Mouse (Mus musculus): ENCODE results near the gene Htr2b. TPM values are rescaled to one million over a fixed set of nuclear protein-coding genes. Genes with fewer than 3 reads are reported as not detected.

The Htr2b gene
- total and polyA plus RNA-seq, 2 experiments from 2014 or later = 0.11 TPM; not detected in 1

- 10% methylated on average over 21 of the region's 21 CpGs for WGBS
- Histone ChIP-seq H3K36me3 (replicated peaks; ENCODE audit: control insufficient read depth, insufficient read depth, low read length) (no peaks in the 10 kb centered on the region), H3K9ac (replicated peaks; ENCODE audit: low read depth, low read length) (peak overlapping the region; percentile 54; the same call in 1 of the 2 replicates), H3K4me2 (ENCODE audit: low read depth, low read length) (peak overlapping the region; percentile 71), H3K4me3 (ENCODE audit: low read depth, low read length) (peak overlapping the region; percentile 42), H3K9me3 (replicated peaks; ENCODE audit: control insufficient read depth, low read length) (no peaks in the 10 kb centered on the region), H3K4me1 (ENCODE audit: control insufficient read depth, insufficient read depth) (no peaks in the 10 kb centered on the region), H3K27ac (ENCODE audit: low read depth) (peak overlapping the region; percentile 22; the same call in 1 of the 2 replicates), H3K27me3 (ENCODE audit: control insufficient read depth, insufficient read depth, low read length) (no peaks in the 10 kb centered on the region)
- DNase-seq (ENCODE audit: low spot score) = peak; percentile 88
- ATAC-seq (ENCODE audit: insufficient read depth, low read depth) = peak; percentile 83
- no peak for TF ChIP-seq EP300 (IDR thresholded peaks at IDR 0.05; ENCODE audit: low read depth)
- TF ChIP-seq CTCF (IDR thresholded peaks at IDR 0.05; ENCODE audit: low read depth) = peak; percentile 86
Measured at GRCm38 (mm10) chr1:86058856-86059769, 52.7 kb downstream of the Htr2b start.

GRCm38 (mm10) chr1:86056284-86056683 lies 55.5 kb downstream of the Htr2b start:
- no peak overlapping the region for H3K9ac ChIP-seq (replicated peaks; ENCODE audit: low read depth, low read length)
- WGBS = 86% methylated on average over 4 of the region's 4 CpGs
- ATAC-seq (ENCODE audit: insufficient read depth, low read depth) = no peak
- no peak overlapping the region for H3K27ac ChIP-seq (ENCODE audit: low read depth)
- H3K9me3 ChIP-seq (replicated peaks; ENCODE audit: control insufficient read depth, low read length) = no peaks in the 10 kb centered on the region
- no peak overlapping the region for H3K4me2 ChIP-seq (ENCODE audit: low read depth, low read length)
- peaks cover 7% of the 10 kb centered on the region; the same call in 1 of the 2 replicates for H3K4me1 ChIP-seq (ENCODE audit: control insufficient read depth, insufficient read depth)
- H3K36me3 ChIP-seq (replicated peaks; ENCODE audit: control insufficient read depth, insufficient read depth, low read length) = no peaks in the 10 kb centered on the region
- TF ChIP-seq EP300 (IDR thresholded peaks at IDR 0.05; ENCODE audit: low read depth) (no peak), CTCF (IDR thresholded peaks at IDR 0.05; ENCODE audit: low read depth) (no peak)
- DNase-seq (ENCODE audit: low spot score) = no peak
- no peak overlapping the region for H3K4me3 ChIP-seq (ENCODE audit: low read depth, low read length)
- no peaks in the 10 kb centered on the region for H3K27me3 ChIP-seq (ENCODE audit: control insufficient read depth, insufficient read depth, low read length)

GRCm38 (mm10) chr1:86054943-86055342 lies 56.8 kb downstream of the Htr2b start:
- Histone ChIP-seq H3K9me3 (replicated peaks; ENCODE audit: control insufficient read depth, low read length) (no peaks in the 10 kb centered on the region), H3K4me2 (ENCODE audit: low read depth, low read length) (no peak overlapping the region), H3K4me1 (ENCODE audit: control insufficient read depth, insufficient read depth) (peaks cover 7% of the 10 kb centered on the region; the same call in 1 of the 2 replicates), H3K27me3 (ENCODE audit: control insufficient read depth, insufficient read depth, low read length) (no peaks in the 10 kb centered on the region), H3K9ac (replicated peaks; ENCODE audit: low read depth, low read length) (no peak overlapping the region), H3K27ac (ENCODE audit: low read depth) (no peak overlapping the region), H3K4me3 (ENCODE audit: low read depth, low read length) (no peak overlapping the region), H3K36me3 (replicated peaks; ENCODE audit: control insufficient read depth, insufficient read depth, low read length) (no peaks in the 10 kb centered on the region)
- no peak for ATAC-seq (ENCODE audit: insufficient read depth, low read depth)
- 60% methylated on average over 3 of the region's 3 CpGs for WGBS
- DNase-seq (ENCODE audit: low spot score) = no peak
- no peak for TF ChIP-seq EP300 (IDR thresholded peaks at IDR 0.05; ENCODE audit: low read depth)
- TF ChIP-seq CTCF (IDR thresholded peaks at IDR 0.05; ENCODE audit: low read depth) = no peak

- Histone ChIP-seq H3K4me2 (ENCODE audit: low read depth, low read length) (no peak overlapping the region), H3K27me3 (ENCODE audit: control insufficient read depth, insufficient read depth, low read length) (0 out of 2 replicates have a peak, but pooled peaks cover 3% of the 10 kb centered on the region), H3K27ac (ENCODE audit: low read depth) (no peak overlapping the region), H3K4me1 (ENCODE audit: control insufficient read depth, insufficient read depth) (peaks cover 7% of the 10 kb centered on the region; the same call in 1 of the 2 replicates), H3K36me3 (replicated peaks; ENCODE audit: control insufficient read depth, insufficient read depth, low read length) (no peaks in the 10 kb centered on the region), H3K4me3 (ENCODE audit: low read depth, low read length) (no peak overlapping the region), H3K9me3 (replicated peaks; ENCODE audit: control insufficient read depth, low read length) (no peaks in the 10 kb centered on the region), H3K9ac (replicated peaks; ENCODE audit: low read depth, low read length) (no peak overlapping the region)
- DNase-seq (ENCODE audit: low spot score) (no peak), ATAC-seq (ENCODE audit: insufficient read depth, low read depth) (peak; percentile 51)
- TF ChIP-seq EP300 (IDR thresholded peaks at IDR 0.05; ENCODE audit: low read depth) = no peak
- no peak for TF ChIP-seq CTCF (IDR thresholded peaks at IDR 0.05; ENCODE audit: low read depth)
- 47% methylated on average over 12 of the region's 12 CpGs for WGBS
Measured at GRCm38 (mm10) chr1:86053198-86053921, 58.4 kb downstream of the Htr2b start.

Other genes with a start within 250 kb of the Htr2b start
- gene Itm2c, start 217.7 kb downstream of the Htr2b start, total RNA-seq (2014; rRNA removed; ENCODE audit: low replicate concordance) = 180 and 255 TPM in 2 replicates
- gene Itm2c, start 217.7 kb downstream of the Htr2b start, polyA plus RNA-seq (2015; fragmentation: Nextera tagmentation; extraction: Ambion mirVana) = 144 and 146 TPM in 2 replicates
- gene 4933407L21Rik, start 183.5 kb downstream of the Htr2b start, total RNA-seq (2014; rRNA removed; ENCODE audit: low replicate concordance) = not detected in 2 replicates
- gene 4933407L21Rik, start 183.5 kb downstream of the Htr2b start, polyA plus RNA-seq (2015; fragmentation: Nextera tagmentation; extraction: Ambion mirVana) = not detected in 2 replicates
- gene Gpr55, start 151.0 kb downstream of the Htr2b start, total RNA-seq (2014; rRNA removed; ENCODE audit: low replicate concordance) = 0.15 TPM in 1 of 2 replicates, not detected in the other
- 0.04 TPM in 1 of 2 replicates, not detected in the other for gene Gpr55, start 151.0 kb downstream of the Htr2b start, polyA plus RNA-seq (2015; fragmentation: Nextera tagmentation; extraction: Ambion mirVana)
- gene Spata3, start 95.2 kb downstream of the Htr2b start, total RNA-seq (2014; rRNA removed; ENCODE audit: low replicate concordance) = not detected in 2 replicates
- gene Spata3, start 95.2 kb downstream of the Htr2b start, polyA plus RNA-seq (2015; fragmentation: Nextera tagmentation; extraction: Ambion mirVana) = not detected in 2 replicates
- gene 2810459M11Rik, start 66.1 kb downstream of the Htr2b start, total RNA-seq (2014; rRNA removed; ENCODE audit: low replicate concordance) = not detected in 2 replicates
- not detected in 2 replicates for gene 2810459M11Rik, start 66.1 kb downstream of the Htr2b start, polyA plus RNA-seq (2015; fragmentation: Nextera tagmentation; extraction: Ambion mirVana)
- gene Psmd1, start 47.6 kb downstream of the Htr2b start, total RNA-seq (2014; rRNA removed; ENCODE audit: low replicate concordance) = 58.3 and 101 TPM in 2 replicates
- gene Psmd1, start 47.6 kb downstream of the Htr2b start, polyA plus RNA-seq (2015; fragmentation: Nextera tagmentation; extraction: Ambion mirVana) = 110 and 116 TPM in 2 replicates
- gene Gm21972, start 21.7 kb upstream of the Htr2b start, total RNA-seq (2014; rRNA removed; ENCODE audit: low replicate concordance) = not detected in 2 replicates
- not detected in 2 replicates for gene Gm21972, start 21.7 kb upstream of the Htr2b start, polyA plus RNA-seq (2015; fragmentation: Nextera tagmentation; extraction: Ambion mirVana)
- 1.5 and 2.7 TPM in 2 replicates for gene Armc9, start 42.8 kb upstream of the Htr2b start, total RNA-seq (2014; rRNA removed; ENCODE audit: low replicate concordance)
- 5.1 and 5.9 TPM in 2 replicates for gene Armc9, start 42.8 kb upstream of the Htr2b start, polyA plus RNA-seq (2015; fragmentation: Nextera tagmentation; extraction: Ambion mirVana)
- gene B3gnt7, start 190.9 kb upstream of the Htr2b start, total RNA-seq (2014; rRNA removed; ENCODE audit: low replicate concordance) = 0.69 and 1.4 TPM in 2 replicates
- 0.49 and 0.71 TPM in 2 replicates for gene B3gnt7, start 190.9 kb upstream of the Htr2b start, polyA plus RNA-seq (2015; fragmentation: Nextera tagmentation; extraction: Ambion mirVana)
- 11.2 and 31.7 TPM in 2 replicates for gene Ncl, start 247.4 kb upstream of the Htr2b start, total RNA-seq (2014; rRNA removed; ENCODE audit: low replicate concordance)
- 153 and 174 TPM in 2 replicates for gene Ncl, start 247.4 kb upstream of the Htr2b start, polyA plus RNA-seq (2015; fragmentation: Nextera tagmentation; extraction: Ambion mirVana)

Measured in heart, postnatal 0 days (tissue).